Mouse (Mus musculus): Measurements from ENCODE around the gene Cln3.

DNA sequence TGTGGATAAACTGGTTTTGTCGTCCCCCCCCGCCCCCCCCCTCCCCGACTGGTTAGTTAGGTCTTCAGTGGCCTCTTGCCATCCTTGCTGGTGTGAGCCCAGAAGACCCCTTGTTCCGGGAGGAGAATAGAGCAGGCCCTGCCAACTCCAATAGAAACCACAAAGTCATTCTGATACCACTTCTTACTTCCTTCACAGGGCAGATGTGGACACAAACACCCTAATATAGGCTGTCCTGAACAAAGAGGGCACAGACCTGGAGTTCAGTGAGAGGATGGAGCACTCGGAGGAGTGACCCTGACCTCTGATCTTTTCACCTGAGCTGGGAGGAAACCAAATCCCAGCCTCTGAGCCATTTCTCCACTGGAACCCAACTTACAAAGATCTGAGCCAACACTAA is 16.3 kb upstream of the Cln3 start:
- TF ChIP-seq EP300 (IDR thresholded peaks at IDR 0.05; ENCODE audit: low read depth) (no peak), CTCF (IDR thresholded peaks at IDR 0.05; ENCODE audit: low read depth) (no peak)
